Mouse (Mus musculus): ENCODE results near the gene Zer1. TPM values are rescaled to one million over a fixed set of nuclear protein-coding genes. Genes with fewer than 3 reads are reported as not detected.

Zer1 gene
- polyA plus RNA-seq, 1 experiment from 2014 or later: 26.5 TPM

- peak; percentile 51 for TF ChIP-seq CTCF (IDR thresholded peaks at IDR 0.05)
- H3K27me3 ChIP-seq: no peaks in the 10 kb centered on the region
- ATAC-seq (no peak), DNase-seq (ENCODE audit: low read depth, low spot score) (no peak)
- in situ Hi-C loops (cut with MboI; ENCODE audit: low pct_unique_long_range_greater_than_20kb): no loop called here
- ChIA-PET CTCF (no interaction called here), POLR2A (interaction anchor here (0.6 kb wide), 1 partner anchor 13 kb away, joined by 5 read pairs; no protein-coding TSS in a partner anchor)
Measured at GRCm38 (mm10) chr2:30051992-30052761, 72.2 kb downstream of the Zer1 start.

- no peak for DNase-seq (ENCODE audit: low read depth, low spot score)
- no peak for TF ChIP-seq CTCF (IDR thresholded peaks at IDR 0.05)
- no peak for ATAC-seq
- in situ Hi-C loops (cut with MboI; ENCODE audit: low pct_unique_long_range_greater_than_20kb): loop anchor here (5.0 kb wide), 1 partner anchor 47 kb away; no protein-coding TSS in a partner anchor
- ChIA-PET POLR2A (no interaction called here), CTCF (interaction anchor here (1.2 kb wide), 1 partner anchor 13 kb away, joined by 3 read pairs; no protein-coding TSS in a partner anchor)
- H3K27me3 ChIP-seq: no peaks in the 10 kb centered on the region
Measured at GRCm38 (mm10) chr2:30049831-30050230, 74.6 kb downstream of the Zer1 start.

GRCm38 (mm10) chr2:30048699-30049388 lies 75.5 kb downstream of the Zer1 start, which contains the start of gene Wdr34:
Gene Wdr34 (minus strand): TSS chr2:30048881.
- ChIA-PET POLR2A (no interaction called here), CTCF (interaction anchor here (1.2 kb wide), 1 partner anchor 14 kb away, joined by 3 read pairs; no protein-coding TSS in a partner anchor)
- ATAC-seq (peak; percentile 69), DNase-seq (ENCODE audit: low read depth, low spot score) (peak; percentile 83)
- no peak for TF ChIP-seq CTCF (IDR thresholded peaks at IDR 0.05)
- in situ Hi-C loops (cut with MboI; ENCODE audit: low pct_unique_long_range_greater_than_20kb): loop anchor here (5.0 kb wide), 1 partner anchor 48 kb away; no protein-coding TSS in a partner anchor
- no peaks in the 10 kb centered on the region for H3K27me3 ChIP-seq

- ATAC-seq: no peak
- CTCF ChIA-PET: no interaction called here
- no peak for DNase-seq (ENCODE audit: low read depth, low spot score)
Measured at GRCm38 (mm10) chr2:30048101-30048501, 76.3 kb downstream of the Zer1 start.

More at GRCm38 (mm10) chr2:30048101-30048501, 76.3 kb downstream of the Zer1 start:
- POLR2A ChIA-PET: no interaction called here
- no peak for TF ChIP-seq CTCF (IDR thresholded peaks at IDR 0.05)
- H3K27me3 ChIP-seq: no peaks in the 10 kb centered on the region
- in situ Hi-C loops (cut with MboI; ENCODE audit: low pct_unique_long_range_greater_than_20kb): loop anchor here (5.0 kb wide), 1 partner anchor 49 kb away; no protein-coding TSS in a partner anchor

Other genes starting within 250 kb of the Zer1 start
- gene Odf2, start 235.4 kb downstream of the Zer1 start, polyA plus RNA-seq (2021): 59.7 TPM
- gene Gle1, start 189.2 kb downstream of the Zer1 start, polyA plus RNA-seq (2021): 30.3 TPM
- 597 TPM for gene Sptan1, start 159.0 kb downstream of the Zer1 start, polyA plus RNA-seq (2021)
- 63.5 TPM for gene Wdr34, start 75.7 kb downstream of the Zer1 start, polyA plus RNA-seq (2021)
- gene Set, start 67.2 kb downstream of the Zer1 start, polyA plus RNA-seq (2021): 288 TPM
- 8.2 TPM for gene Pkn3, start 46.9 kb downstream of the Zer1 start, polyA plus RNA-seq (2021)
- gene Zdhhc12, start 30.9 kb downstream of the Zer1 start, polyA plus RNA-seq (2021): 29.6 TPM
- 37.9 TPM for gene Tbc1d13, start 9.2 kb upstream of the Zer1 start, polyA plus RNA-seq (2021)
- gene Endog, start 46.9 kb upstream of the Zer1 start, polyA plus RNA-seq (2021): 19.2 TPM
- 31.6 TPM for gene Spout1, start 53.9 kb upstream of the Zer1 start, polyA plus RNA-seq (2021)
- 14.8 TPM for gene Kyat1, start 81.3 kb upstream of the Zer1 start, polyA plus RNA-seq (2021)
- 19.3 TPM for gene Lrrc8a, start 113.1 kb upstream of the Zer1 start, polyA plus RNA-seq (2021)
- 2.1 TPM for gene Gm28035, start 116.0 kb upstream of the Zer1 start, polyA plus RNA-seq (2021)
- 22.4 TPM for gene Phyhd1, start 141.6 kb upstream of the Zer1 start, polyA plus RNA-seq (2021)
- gene Gm28038, start 156.5 kb upstream of the Zer1 start, polyA plus RNA-seq (2021): not detected
- gene Dolk, start 161.7 kb upstream of the Zer1 start, polyA plus RNA-seq (2021): 24.0 TPM
- gene Nup188, start 161.8 kb upstream of the Zer1 start, polyA plus RNA-seq (2021): 36.7 TPM
- 102 TPM for gene Sh3glb2, start 234.8 kb upstream of the Zer1 start, polyA plus RNA-seq (2021)
- gene Miga2, start 239.6 kb upstream of the Zer1 start, polyA plus RNA-seq (2021): 43.3 TPM

All from Patski (cell line).